Mouse (Mus musculus): ENCODE data around the gene Gm21060. TPM values are rescaled to one million over a fixed set of nuclear protein-coding genes. Genes with fewer than 3 reads are reported as not detected.

Gene Gm21060
- polyA plus RNA-seq (2015; fragmentation: Nextera tagmentation; extraction: Ambion mirVana) = not detected in 2 replicates

GRCm38 (mm10) chr19:61296969-61297368, at the start of gene Gm21060:
Gm21060 (minus strand) TSS chr19:61297069.

Other genes starting within 250 kb of the Gm21060 start
- 48.2 and 49.1 TPM in 2 replicates for gene Zfp950, start 156.2 kb downstream of the Gm21060 start, polyA plus RNA-seq (2015; fragmentation: Nextera tagmentation; extraction: Ambion mirVana)
- gene Gm7102, start 120.8 kb downstream of the Gm21060 start, polyA plus RNA-seq (2015; fragmentation: Nextera tagmentation; extraction: Ambion mirVana) = 0.20 and 0.21 TPM in 2 replicates
- gene Gm6020, start 113.2 kb downstream of the Gm21060 start, polyA plus RNA-seq (2015; fragmentation: Nextera tagmentation; extraction: Ambion mirVana) = not detected in 2 replicates
- 47.7 and 60.3 TPM in 2 replicates for gene Csf2ra, start 68.6 kb downstream of the Gm21060 start, polyA plus RNA-seq (2015; fragmentation: Nextera tagmentation; extraction: Ambion mirVana)

Measured in neural tube, postnatal 0 days (tissue).